Mouse (Mus musculus) layer of hippocampus, adult 8-10 months (tissue): Measurements from ENCODE around the gene Dpp6. TPM values are rescaled to one million over a fixed set of nuclear protein-coding genes. Genes with fewer than 3 reads are reported as not detected.
"Not testable (repeated sequence)": the region's sequence is repeated elsewhere in the genome, so short reads cannot be mapped to it uniquely, and the experiment has no call there.

Source experiments
- DNase-seq, 2 experiments: peaks; one replicate each; pipeline ENCODE4 v3.0.0; 2022; ENCODE audit warnings: low spot score in 2 of 2
- total RNA-seq, 4 experiments: library from RNA; stranded (reverse); gene quantifications; 2 replicates each; pipeline ENCODE4 v1.2.4; 2022

The Dpp6 gene
- total RNA-seq, 4 experiments from 2014 or later = 223 to 261 (median 243) TPM

GRCm38 (mm10) chr5:27457686-27458085 lies 640.7 kb downstream of the Dpp6 start:
- DNase-seq = no peak

GRCm38 (mm10) chr5:27474964-27475465 lies 658.0 kb downstream of the Dpp6 start:
- no peak for DNase-seq

- no peak for DNase-seq
Measured at GRCm38 (mm10) chr5:27481706-27482105, 664.7 kb downstream of the Dpp6 start.

- DNase-seq = no peak
Measured at GRCm38 (mm10) chr5:27486138-27486537, 669.1 kb downstream of the Dpp6 start.

- no peak for DNase-seq
Measured at GRCm38 (mm10) chr5:27490942-27491341, 673.9 kb downstream of the Dpp6 start.

GRCm38 (mm10) chr5:27501338-27501737 lies 684.3 kb downstream of the Dpp6 start, which contains the start of gene Speer4b:
Gene Speer4b, minus strand, starts transcription at chr5:27501438.
- DNase-seq = not testable (repeated sequence)

GRCm38 (mm10) chr5:27518716-27519115 lies 701.7 kb downstream of the Dpp6 start:
- no peak for DNase-seq

- no peak for DNase-seq
Measured at GRCm38 (mm10) chr5:27526906-27527305, 709.9 kb downstream of the Dpp6 start.

GRCm38 (mm10) chr5:27544816-27545270 lies 727.8 kb downstream of the Dpp6 start:
- DNase-seq = no peak

- DNase-seq = no peak
Measured at GRCm38 (mm10) chr5:27549291-27549690, 732.3 kb downstream of the Dpp6 start.

- DNase-seq = no peak
Measured at GRCm38 (mm10) chr5:27565700-27566099, 748.7 kb downstream of the Dpp6 start.

- no peak for DNase-seq
Measured at GRCm38 (mm10) chr5:27587970-27588758, 771.2 kb downstream of the Dpp6 start.

- no peak for DNase-seq
Measured at GRCm38 (mm10) chr5:27604132-27604531, 787.1 kb downstream of the Dpp6 start.

GRCm38 (mm10) chr5:27615769-27616168 lies 798.8 kb downstream of the Dpp6 start:
- DNase-seq = peak; percentile 36 to 77

- no peak for DNase-seq
Measured at GRCm38 (mm10) chr5:27621811-27622210, 804.8 kb downstream of the Dpp6 start.

GRCm38 (mm10) chr5:27623876-27624275 lies 806.9 kb downstream of the Dpp6 start:
- DNase-seq = no peak

- no peak for DNase-seq
Measured at GRCm38 (mm10) chr5:27632151-27632550, 815.1 kb downstream of the Dpp6 start.

- no peak for DNase-seq
Measured at GRCm38 (mm10) chr5:27635941-27636340, 818.9 kb downstream of the Dpp6 start.

- DNase-seq = no peak
Measured at GRCm38 (mm10) chr5:27641876-27642275, 824.9 kb downstream of the Dpp6 start.

GRCm38 (mm10) chr5:27651879-27652814 lies 835.1 kb downstream of the Dpp6 start:
- no peak for DNase-seq

- DNase-seq = no peak
Measured at GRCm38 (mm10) chr5:27656101-27656500, 839.1 kb downstream of the Dpp6 start.

GRCm38 (mm10) chr5:27657672-27658071 lies 840.7 kb downstream of the Dpp6 start:
- no peak for DNase-seq
